Mouse (Mus musculus): ENCODE data around the gene Astn2.

Gene Astn2

DNA sequence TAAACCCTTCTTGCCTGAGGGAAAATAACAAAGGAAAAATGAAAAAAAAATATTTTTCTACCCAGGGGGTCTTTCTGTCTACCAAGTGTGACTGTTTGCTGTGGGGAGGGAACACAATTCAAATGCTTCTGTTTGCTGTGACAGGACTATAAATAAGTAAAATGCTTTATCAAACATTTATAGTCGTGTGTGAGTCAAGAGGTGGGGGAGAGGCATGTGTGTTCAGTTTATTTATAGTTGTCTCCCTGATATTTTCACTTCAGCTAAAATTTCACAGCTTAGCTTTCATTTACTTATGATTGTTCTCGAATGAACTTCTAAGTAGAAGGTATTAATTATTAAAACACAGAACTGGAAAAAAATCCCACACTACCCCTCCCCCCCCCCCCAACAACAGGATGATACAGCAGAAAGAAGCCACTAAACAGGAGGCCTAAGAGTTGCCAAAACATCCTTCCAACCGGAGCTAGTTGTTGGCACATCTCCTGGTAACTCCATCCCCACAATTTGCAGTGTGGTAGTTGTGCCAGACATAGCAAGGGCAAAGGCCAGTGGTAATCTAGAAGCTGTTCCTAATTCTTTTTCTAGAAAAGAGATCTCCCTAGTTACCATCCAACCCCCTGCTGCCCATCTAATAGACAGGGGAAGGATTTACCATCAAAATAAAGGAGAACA lies 246.8 kb downstream of the Astn2 start:
- no peak for DNase-seq

DNA sequence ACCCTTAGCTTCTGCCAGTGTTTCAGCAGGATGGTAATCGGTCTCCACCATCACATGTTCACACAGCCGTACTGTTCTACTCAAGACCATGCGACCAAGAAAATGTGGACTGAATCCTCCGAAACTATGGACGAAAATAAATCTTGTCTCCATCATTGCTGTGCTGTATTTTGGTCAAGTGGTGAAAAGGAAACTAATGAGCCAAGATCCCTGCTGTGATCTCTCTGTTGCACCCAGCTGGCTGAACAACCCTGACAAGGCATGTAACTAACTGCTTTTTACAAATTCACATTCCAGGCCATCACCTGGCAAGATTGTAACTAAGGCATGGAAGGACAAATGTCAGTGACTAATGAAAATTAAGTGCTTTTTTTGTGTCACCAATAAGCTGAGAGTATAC lies 257.9 kb downstream of the Astn2 start:
- no peak for DNase-seq

DNA sequence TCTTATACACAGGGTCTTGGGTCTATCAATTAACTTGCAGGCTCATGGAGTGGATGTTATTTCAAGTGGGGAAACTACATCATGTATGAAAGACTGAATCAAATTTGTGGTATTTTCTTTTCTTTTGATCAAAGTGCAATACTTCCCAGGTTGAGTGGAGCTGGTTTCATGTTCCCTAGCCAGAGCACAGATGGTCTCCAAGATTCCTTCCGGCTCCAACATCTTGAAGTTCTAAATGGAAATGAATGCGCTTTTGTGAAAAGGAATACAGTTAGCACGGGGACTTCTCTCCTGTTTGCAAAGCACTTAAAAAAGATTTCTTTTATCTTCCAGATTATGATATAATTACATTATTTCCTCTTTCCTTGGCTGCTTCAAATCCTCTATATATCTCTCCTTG lies 278.2 kb downstream of the Astn2 start:
- DNase-seq = no peak

DNA sequence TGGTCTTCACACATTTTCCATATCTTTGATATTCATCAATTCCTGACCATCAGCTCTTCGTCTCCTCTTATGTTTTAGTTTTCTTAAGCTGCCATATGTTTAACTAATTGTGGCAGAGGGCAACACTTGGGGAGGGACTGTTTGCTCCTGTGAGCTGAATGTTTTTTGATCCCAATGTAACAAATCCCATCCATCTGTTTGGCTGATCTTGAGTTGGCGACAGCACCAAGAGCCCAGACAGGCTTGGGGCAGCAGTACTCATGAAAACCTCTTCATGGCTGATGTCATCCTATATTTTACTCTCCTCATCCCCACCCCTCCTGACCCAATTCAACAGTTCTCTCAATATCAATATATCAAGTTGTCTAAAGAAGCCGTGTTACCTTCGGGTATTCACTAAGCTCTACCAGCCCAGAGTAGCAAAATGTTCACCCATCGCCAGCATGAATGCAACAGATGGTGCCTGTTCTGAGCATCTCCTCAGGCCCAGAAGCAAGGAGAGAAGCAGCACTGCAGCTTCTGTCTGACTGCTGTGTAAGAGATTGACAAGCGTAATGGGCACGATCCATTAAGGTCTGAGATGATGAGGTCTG lies 281.5 kb downstream of the Astn2 start:
- no peak for DNase-seq

DNA sequence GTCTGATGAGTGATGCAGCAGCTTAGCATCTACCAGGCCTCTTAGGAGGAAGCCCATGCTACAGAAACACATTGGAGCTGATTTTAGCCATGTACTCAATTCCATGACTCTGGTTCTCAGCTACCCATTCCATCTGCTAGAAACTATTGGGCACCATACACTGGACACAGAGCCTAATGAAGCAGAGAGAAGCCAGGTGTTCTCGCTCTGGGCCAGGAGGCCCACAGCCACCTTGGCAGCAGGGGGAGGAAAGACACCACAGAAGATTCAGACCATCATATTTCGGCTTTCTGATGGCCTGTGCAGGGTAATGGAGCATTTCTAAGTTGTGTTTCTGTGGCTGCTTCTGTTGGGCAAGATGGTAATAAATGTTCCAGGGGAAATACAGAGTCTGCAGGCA lies 290.2 kb downstream of the Astn2 start:
- no peak for DNase-seq

DNA sequence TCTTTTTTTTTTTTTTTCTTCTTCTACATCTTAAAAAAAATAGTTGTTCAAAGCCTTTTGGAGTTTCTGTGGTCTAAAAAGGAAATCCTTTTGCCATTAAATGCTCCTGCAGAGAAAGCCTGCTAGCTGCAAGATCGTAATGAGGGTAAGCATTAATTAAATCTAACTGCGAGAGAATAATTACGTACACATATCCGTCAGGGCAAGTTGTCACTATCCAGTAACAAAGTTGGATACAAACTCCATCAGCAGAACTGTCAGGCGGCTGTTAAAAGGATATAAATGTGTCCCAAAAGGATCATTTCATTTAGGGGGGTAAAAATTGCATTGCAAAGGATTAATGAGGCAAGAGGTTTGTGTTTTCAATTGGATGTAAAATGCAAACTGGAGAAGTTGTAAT lies 302.4 kb downstream of the Astn2 start:
- no peak for DNase-seq

DNA sequence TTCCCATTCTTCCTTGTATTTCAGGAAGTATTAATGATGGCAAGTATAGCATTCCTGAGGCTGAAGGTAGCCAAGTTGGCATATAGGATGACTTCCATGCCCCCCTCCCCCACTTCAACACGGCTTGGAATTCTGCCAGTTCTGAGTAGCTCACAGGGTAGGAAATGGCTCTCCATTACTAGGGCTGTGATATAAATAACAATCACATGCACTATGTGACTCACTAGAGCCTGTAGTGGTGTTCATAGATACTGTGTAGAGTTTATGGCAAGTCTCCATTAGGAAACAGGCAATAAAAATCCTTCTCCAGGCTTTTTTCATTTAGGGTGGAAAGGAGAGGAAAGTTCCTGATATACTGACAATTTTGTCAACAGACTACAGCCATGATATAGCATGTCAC lies 306.8 kb downstream of the Astn2 start:
- DNase-seq = no peak

DNA sequence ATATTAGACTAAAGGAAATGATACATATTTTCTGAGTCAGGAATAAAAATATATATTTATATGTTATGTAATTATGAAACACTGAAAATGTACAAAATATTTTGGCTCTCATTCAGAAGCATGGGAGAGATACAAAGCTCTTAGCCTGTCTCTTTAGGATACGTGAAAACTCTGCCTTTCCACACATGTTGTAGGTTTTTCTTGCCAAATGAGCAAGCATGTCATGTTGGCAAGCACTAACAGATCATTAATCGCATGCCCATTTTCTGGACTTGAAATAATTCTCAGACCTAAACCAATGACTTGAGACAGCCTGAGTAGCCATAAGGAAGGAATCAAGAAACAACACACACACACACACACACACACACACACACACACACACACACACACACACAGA lies 308.3 kb downstream of the Astn2 start:
- no peak for DNase-seq

DNA sequence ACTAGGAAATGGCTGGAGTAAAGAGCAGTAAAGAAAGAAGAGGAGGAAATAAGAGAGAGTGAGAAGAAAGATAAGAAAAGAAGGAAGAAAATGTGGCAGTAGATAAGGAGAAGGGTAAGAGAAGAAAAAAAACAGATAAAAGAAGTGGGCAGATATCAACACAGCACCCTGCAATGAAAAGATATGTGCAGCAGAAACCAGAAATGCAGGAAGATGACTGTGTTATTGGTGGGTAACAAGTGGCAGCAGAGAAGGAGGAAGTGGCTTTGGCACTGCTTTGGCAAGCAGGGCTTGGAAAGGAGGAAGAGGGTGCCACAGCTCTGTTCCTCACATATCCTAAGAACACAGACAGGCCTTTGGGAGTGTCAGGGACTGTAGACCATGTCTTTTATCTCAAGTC lies 347.2 kb downstream of the Astn2 start:
- DNase-seq = no peak

DNA sequence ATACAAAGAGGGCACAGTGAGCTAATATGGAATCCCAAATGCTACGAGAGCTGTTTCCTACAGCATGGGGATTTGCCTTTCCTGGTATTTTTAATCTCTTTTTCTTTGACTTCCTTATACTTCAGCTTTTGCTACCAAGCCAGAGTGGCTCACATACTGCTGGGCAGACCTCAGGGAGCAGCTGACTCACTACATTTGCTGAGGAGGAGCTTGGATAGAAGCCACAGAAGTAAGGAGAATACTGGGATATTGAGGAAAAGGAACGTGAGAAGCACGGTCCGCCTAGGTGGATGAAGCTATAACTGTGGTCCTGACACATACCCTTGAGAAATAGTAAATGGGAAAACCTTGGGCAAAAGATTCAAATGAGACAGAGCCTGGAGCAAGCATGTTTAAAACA lies 348.7 kb downstream of the Astn2 start:
- DNase-seq = no peak

DNA sequence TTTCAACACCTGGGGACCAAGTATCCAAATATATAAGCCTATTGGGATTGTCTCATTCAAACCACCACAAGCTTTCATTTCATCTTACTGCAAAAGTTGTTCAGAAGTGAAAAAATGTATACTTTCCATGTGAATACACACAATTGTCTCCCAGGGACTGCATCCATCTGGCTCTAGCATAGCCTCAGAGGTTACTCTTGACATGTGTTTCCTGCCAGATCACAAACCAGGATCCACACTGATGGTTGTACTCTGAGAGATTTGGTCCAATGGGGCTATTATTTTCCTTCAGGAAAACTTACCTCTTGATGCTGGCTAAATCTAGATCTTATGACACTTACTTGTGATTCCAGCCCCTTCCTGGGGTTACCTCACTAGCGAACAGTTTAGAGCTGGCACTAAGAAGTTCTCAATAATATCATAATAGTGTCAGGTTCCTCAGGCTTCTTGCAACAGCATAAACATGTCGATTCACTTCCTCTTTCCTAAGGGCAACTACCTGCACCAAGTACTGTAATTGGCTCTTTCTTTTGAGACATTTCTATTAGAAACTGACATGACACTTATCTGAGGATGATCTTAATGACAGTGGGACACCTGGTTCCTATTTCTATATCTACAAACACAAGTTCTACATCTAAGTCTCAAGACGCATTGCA lies 361.3 kb downstream of the Astn2 start:
- no peak for DNase-seq

DNA sequence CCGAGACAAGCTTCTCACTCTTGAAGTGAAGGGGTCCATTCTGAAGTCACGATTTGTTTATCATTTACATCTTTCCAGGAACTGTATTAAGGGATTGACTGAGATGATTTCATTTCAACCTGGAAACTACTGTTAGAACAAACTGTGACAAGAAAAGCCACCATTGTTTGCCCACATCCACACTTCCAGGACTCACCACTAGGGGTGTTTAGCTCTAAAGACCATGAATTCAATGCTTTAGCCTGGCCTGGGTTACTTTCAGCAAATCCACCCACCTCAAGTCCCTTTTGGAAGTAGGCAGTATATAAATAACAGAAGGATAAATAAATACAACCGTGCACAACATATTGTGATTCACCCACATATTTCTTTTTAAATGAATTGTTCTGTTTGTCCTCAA lies 370.6 kb downstream of the Astn2 start:
- no peak for DNase-seq

DNA sequence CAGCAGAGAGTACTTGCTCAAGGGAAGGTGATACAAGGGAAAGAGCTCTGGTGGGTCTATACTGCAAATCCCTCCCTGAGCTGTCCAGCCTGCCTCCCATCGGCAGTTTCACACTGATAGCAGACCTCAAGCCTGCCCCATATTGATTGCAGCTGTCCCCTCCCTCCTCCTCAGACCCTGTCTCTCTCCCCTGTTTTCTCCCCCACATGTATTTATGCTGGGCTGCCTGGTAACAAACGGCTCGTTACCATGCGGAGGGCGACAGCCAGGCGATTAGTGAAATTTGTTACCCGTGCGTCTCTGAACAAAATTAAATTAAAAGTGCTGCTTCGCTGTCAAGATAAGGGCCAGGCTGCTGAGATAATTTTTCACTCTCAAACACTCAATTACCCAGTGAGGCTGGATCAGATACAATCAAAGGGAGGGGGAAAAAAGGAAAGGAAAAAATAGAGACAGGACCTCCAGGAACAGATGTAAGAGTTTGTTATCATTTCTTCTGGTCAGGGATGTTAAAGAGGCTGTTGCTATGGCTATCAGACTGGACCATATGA lies 373.0 kb downstream of the Astn2 start:
- no peak for DNase-seq

DNA sequence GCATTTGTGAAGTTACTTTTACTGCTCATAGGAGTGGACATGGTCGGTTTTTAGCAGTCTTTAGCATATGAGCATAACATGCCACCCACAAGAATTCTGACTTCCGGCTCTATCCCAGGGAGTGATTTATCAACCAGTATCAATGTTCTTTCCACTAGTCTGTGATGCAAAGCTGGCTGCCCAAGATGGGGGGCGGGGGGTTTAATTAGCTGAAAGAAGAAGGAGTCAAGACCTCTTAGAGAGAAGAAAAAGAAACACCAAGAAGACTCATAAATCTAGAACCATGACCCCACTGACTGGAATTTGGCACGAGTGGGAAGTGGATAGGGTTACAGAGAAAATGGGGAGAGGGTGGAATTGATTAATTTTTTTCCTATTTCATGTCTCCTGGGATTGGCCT lies 374.5 kb downstream of the Astn2 start:
- DNase-seq = no peak

DNA sequence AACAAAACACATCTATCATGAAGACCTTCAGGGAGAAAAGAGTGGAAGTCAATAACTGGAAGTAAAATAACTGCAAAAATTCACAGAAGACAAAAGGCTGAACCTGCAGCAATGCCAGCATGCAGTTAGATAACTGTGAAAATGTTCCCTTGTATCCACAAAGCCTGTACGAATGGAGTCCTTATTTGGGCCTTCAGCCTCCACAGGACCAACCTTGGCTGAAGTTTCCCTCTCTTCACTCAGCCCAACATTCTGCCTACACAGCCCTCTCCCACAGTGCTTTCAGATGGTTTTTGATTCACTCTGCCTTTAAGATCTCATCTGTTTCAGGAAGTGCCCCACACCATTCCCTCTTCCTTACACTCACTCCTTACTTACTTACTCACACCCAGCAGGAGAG lies 376.5 kb downstream of the Astn2 start:
- DNase-seq = no peak

DNA sequence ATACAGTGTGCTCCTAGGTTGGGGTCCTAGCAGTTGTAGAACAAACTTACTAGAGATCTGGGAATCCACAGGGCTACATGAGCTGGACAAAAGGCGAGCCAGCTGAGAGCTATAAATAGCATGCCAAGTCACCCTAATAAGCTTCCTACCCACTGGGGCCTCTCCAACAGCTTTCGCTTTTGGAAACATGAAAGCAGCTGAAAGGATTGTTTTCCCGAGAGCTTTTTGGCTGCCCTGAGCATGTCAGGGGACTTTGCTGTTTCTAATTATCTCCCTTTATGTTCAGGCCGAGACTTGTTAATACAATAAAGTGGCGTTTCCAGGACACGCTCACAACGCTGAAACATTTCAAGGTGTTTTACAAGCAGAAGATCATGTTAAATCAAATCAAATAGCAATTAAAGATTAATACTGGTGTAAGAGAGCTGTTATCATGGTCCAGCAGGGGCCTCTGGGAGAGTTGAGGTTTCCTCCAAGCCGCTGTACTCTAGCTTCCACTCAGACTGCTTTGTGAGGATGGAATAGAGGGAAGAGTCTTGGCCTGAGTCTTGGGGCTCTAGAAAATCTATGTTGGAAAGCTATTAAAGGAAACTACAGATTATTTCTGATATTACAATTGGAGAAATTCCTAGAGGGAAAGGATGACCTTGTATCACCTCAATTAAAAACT lies 378.9 kb downstream of the Astn2 start:
- DNase-seq = no peak

DNA sequence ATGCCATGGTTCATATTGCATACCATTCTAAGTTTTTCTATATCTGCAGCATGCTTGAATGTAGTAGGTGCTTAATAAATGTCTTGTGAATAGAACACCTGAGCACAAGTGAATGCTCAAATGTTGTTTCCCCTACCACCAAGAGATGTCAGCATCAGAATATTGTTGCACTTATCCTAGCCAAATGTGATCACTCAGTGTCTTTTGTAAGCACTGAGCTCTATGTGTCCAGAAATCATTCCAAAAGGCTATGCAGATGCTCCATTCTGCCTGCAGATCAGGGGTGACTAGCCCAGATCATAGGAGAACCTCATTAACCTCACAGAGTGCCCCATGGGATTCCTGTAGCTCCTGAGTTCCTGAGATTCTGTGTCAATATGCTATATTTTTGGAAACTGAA lies 401.5 kb downstream of the Astn2 start:
- no peak for DNase-seq

DNA sequence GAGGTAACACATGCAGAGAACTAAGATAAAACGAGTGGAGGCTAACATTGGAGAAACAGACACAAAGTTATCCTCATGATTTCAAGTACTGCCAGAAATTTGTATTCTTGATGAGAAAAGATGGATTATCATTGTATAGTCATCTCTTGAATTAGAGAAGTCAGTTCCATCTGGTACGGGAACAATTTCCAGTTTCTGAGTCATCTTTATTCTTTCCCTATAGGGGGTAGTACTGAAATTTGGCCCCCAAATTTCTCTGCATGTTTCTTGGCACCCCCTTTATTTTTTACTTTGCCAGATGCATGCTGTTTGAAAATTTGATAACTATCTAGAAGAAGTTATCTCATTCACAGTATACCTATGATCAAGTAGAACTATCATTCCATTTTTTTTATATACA lies 420.8 kb downstream of the Astn2 start:
- no peak for DNase-seq

DNA sequence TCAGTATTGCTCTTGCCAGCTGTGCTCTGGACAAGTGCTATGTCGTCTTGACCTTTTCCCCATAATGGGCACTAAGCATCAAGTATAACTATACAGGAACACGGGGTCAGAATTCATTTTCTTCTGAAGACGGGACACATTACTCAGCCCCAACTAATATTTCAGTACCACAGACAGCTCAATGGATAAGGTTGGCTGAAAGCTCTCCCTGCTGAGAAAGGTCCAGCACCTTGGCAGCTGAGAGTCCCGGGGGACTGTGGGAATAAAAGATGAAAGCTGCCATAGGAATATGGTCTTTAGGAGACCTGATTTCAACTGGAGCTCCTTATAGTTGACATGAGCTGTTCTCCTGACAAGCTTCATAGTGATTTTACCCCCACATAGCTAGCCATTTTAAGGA lies 421.5 kb downstream of the Astn2 start:
- no peak for DNase-seq

DNA sequence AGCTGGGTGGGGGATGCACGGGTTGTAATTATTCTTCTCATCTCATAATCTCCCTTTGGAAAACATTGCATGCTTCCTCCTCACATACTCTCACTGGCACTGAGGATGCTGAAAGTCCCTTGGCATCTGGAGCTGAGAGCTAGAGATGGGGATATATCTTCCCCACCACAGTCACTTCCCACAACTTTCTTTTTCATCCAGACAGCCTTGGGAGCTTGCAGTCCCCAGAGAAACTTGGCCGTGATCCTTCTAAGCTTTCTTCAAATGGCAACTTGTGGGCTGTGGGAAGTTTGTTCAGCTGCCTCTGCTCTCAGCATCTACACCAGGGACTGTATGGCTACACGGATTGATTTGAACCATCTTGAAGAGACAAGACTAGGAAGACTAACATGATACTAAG lies 428.2 kb downstream of the Astn2 start:
- DNase-seq = no peak

DNA sequence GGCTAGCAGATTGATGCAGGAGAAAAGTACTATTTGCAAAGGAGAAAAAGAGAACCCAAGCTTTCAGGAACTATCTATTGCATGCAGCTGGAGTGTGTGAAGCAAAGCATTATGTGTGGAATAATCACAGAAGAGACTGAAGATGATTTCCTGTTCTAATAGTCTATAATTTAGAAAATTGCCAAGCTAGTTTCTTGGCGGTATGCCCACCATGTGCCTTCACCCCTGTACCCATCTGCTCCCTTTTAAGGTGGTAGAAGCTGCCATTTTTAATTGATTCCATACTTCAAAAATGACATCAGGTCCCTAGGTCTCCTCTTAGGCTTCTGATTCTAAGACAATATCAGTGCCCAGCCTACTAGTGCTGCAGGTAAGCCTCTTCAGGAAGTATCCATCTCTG lies 432.0 kb downstream of the Astn2 start:
- DNase-seq = no peak

DNA sequence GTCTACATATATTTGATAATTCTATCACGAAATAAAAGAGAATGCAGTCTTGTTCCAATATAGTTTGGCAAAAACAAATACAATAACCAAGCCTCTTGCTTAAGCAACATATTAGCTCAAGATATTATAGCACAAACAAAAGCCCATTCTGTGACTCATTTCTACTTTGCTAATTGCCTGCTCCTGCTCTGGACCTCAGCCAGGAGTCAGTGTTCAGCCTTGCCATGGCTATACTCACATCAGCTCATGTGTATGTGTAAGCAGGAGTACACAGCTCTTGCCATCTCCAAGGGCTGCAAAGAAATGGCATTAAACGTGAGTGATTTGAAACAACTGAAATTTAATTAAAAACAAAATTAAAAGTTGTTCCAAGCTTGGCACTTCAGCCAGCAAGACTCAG lies 435.1 kb downstream of the Astn2 start:
- no peak for DNase-seq

DNA sequence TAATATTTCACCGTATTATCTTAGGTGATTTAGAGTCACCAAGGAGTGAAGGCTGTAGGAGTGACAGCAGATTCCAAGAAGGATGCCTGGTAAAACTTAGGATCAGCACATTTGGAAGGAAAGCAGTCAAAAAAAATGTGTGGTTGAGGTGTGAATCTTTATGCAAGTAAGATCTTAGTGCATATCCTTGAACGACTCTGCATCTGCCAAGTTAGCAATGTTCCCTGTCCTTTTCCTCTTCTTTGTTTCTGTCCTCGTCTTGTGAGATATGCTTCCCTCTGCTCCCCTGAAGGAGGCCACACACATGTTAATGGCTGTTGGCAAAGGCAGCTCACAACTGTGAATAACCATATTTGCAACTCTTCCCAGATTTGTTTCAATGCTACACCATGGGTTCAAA lies 439.8 kb downstream of the Astn2 start:
- DNase-seq = no peak

DNA sequence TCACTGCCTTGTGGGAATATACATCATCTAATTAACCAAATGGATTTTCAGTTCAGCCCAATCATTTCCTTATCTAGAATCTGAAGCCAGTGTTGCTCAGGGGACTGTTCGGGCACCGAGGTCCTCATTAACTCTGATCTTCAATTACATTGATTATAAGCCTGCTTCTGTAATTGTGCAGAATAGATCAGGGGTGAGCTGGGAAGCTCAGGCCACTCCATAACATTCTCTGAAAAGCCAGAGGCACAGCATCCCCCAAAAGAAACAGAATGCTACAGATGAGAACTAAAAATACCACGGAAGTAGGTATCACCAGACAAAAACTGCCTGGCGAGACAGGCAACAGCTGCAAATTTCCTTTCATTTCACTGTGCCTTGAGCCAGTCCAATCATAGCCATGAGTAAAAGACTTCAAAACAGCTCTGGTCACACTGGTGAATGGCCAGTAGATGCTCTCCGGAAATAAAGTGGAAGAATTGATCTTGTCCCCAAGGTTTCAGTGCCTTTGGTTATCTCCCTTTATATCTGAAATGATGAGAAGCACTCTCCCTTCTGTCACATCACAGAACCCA lies 445.1 kb downstream of the Astn2 start:
- no peak for DNase-seq
